Mouse (Mus musculus): ENCODE measurements at regions not wholly inside any gene's neighbourhood (a gene's known extent, or its start where the extent isn't known, plus 50 kb on each side); places are given as distances from the start of the nearest gene placed in this dataset.
A peak's percentile ranks its signal among the peaks of the same experiment; 100 is the strongest.

DNA sequence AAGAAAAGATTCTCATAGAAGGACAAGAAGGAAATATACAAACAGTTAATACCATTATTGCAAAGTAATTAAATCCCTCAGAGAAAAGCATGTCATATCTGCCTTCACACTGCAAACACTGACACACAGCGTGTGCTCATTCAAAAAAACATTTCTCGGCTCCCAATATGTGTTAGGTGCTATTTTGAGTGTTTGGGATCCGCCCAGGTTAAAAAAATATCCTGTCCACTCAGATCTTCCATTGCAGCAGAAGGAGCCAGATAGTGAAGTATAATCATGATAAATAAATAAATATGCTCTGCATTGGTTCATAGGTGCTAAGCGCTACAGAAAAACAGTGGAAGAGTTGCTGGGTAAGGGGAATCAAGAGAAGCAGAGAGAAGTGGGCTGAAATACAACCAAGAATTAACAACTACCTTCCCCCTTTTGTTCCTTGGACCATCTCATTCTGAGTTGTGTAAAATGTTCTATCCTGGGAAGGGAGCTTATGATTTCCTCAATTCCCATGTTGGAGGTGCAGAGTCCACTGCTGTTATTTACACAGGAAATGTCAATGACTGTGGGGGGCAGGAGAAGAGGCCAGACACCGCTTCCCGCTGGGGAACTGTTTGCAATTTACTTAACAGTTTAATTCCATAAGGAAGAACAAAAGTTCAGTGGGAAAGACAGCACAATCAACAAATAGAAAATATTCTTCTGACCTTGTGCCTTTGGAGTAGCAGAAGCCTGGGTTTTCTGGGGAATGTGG, 139.9 kb downstream of the Tle1 start:
- DNase-seq, result no peak

DNA sequence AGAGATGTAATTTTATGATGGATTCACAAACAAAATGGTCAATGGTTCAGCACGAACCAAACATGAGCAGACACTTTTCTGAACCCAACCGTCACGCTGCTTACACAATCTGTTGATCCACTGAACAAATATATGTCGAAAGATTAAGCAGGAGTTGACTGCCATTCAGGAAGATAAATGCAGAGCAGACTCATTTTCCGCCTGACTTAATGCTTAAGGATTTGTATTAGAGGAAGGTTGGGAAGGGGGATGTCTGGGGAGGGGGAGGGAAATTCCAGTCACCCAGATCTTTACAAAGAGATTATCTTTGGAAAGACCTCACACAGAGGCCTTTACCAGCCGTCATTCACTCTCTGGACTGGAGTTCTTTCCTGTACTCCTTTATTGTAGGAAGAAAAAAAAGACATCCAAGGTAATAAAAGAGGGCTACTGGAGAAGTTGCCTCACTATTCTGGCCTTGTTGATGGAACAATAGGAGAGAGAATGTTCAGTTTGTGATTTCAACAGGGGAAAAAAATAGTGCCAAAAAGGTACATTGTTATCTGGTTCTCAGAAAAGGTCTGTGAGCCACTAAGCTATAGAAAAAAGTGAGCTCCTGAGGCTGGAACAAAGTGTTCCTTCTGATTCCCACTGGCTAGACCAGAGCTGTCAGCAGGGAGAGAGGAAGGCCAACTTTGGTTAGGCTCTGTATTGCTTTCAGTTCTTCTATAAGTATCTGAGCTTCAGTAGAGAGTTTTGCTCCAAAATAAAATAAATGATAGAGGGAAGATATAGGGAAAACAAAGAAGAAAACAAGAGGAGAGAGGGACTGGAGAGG, 150.9 kb downstream of the Tle1 start:
- DNase-seq, result no peak

DNA sequence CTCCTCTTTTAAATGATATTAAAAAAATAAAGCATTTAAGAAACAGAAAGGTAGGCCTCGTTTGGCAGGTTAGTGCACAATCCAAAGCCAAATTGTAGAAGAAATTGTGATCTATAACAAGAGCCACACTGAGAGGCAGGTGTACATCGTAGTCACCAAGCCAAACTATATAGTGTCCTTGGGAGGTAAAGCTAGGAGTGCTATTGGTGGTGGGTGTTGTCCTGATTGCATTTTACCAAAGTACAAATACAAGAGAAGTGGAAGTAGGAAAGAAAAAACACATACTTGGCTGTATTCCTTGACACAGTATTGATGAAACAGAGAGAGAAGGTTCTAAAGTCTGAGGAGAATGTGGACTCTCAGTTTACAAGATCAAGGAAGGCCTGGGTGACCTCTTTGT, 178.6 kb downstream of the Tle1 start:
- DNase-seq, result no peak

GRCm38 (mm10) chr4:72014221-72014850, 186.4 kb downstream of the Tle1 start:
- no peak for DNase-seq

DNA sequence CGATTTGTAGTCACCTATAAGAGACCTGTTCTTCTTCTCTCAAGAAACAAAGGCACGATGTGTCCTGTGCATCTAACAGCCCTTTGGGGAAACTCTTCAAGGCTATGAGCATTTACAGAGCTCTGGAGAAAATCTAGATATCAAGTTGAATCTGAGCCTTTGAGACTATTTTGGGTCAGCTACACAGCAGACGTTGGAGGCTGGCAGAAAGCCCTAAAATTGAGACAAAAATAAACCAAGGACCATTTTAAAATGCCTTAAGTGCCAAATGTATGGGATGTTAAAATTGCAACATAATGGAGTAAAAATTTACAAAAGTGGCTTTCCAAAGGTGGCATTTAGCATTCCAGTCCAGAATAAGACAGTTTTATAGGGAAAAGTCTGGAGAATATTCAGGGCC, 187.1 kb downstream of the Tle1 start:
- no peak for DNase-seq

DNA sequence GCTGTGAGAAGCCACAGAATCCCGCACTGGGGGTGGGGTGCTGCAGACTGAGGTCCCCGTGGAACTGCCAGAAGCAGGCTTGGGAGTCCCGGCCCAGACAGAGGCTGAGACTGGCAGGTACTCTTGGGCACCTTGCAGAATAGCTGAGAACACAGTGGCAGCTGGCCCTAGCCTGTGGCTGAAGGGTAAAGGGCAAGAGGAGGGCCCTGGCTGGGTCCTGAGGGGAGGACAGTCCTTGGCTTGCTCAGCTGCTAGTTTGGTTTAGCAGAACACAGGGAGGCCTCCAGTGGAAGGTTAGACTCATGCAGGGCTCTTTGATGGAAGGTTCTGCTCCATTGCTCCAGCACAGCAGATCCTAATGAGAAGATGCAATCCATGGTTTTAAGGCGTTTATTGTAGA, 190.4 kb downstream of the Tle1 start:
- DNase-seq, result no peak

- no peak for DNase-seq
These were observed 194.8 kb downstream of the Tle1 start for GRCm38 (mm10) chr4:72005926-72006325.

- DNase-seq, result no peak
These were observed 199.4 kb downstream of the Tle1 start for GRCm38 (mm10) chr4:72001221-72001875.

DNA sequence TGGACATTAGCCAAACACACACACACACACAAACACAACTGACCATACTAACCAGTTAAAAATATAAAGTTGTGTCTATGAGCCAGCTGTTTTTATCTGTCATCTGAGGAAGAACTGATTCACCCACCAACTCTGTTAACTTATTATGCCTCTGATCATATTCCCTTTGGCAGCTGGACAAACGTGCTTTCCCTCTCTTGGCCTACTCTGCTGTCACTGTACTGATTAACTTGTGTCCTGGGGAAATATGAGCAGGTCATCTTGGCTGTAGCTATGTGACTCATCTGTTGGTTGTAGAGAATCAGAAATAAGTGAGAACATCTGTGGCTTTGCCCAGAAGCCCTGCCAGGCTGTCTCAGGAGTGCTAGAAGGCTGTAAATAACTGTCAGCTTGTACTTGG, 210.9 kb upstream of the Gm11232 start:
- DNase-seq, result no peak

DNA sequence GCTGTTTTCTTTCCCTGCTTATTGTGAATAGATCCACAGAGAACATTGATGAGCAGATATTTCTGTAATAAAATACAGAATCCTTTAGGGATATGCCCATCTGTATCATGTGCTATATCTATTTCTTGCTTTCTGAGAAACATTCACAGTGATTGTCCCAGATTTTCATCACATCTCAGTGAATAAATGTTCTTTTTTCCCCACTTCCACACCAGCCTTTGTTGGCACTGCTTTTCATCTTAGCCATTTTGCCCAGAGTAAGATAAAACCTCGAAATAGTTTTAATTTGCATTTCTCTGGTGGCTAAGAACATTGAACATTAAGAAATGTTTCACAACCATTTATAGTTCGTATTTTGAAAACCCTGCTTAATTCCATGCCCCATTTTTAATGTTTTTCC, 195.7 kb upstream of the Gm11232 start:
- no peak for DNase-seq

GRCm38 (mm10) chr4:71933240-71933986, 175.6 kb upstream of the Gm11232 start:
- no peak for DNase-seq

- DNase-seq, result no peak
These were observed 175.1 kb upstream of the Gm11232 start for GRCm38 (mm10) chr4:71932818-71933217.

DNA sequence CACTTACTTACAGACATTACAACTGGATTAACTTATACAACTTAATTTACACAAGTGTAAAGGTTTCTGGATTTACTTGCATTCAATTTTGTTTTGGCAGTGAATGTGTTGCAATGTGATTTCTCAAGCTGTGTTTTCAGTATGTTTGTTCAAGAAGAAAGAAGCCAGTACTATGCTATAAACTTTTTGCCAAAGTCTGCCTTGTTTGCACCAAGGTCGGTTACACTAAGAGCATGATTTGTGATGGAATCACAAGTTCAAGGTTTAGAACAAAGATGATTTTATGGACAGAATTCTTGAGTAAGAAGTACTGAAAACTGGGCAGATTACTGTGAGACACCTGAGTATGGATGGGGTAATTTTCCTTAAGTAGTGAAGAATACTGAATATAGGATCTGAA, 153.8 kb upstream of the Gm11232 start:
- no peak for DNase-seq

GRCm38 (mm10) chr4:71875651-71876050, 117.9 kb upstream of the Gm11232 start:
- DNase-seq, result no peak

DNA sequence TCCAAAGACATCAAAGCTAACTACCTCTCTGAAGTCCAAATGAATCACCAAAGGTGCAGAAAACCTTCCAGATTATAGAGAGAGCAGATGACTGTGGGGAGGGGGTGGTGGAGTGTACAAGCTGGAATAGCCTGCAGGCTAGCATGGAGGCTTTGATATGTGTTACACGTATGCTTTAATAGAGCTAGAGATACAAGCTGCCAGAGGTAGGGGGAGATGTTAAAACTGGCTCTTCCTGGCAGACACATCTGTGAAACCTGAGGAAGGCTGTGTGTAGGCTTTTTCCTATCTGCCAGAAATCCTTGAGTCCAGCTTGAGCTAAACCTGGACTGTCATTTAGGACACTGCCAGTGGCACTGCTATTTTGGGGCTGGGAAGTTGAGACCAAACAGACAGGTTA, 109.2 kb upstream of the Gm11232 start:
- no peak for DNase-seq

GRCm38 (mm10) chr4:71841833-71842232, 84.1 kb upstream of the Gm11232 start:
- no peak for DNase-seq

GRCm38 (mm10) chr4:71840774-71841146, 83.0 kb upstream of the Gm11232 start:
- DNase-seq, result no peak

- no peak for DNase-seq
These were observed 82.3 kb upstream of the Gm11232 start for GRCm38 (mm10) chr4:71839803-71840773.

- DNase-seq, result peak; percentile 1
These were observed 81.5 kb upstream of the Gm11232 start for GRCm38 (mm10) chr4:71839134-71839802.

- no peak for DNase-seq
These were observed 78.0 kb upstream of the Gm11232 start for GRCm38 (mm10) chr4:71835737-71836136.

GRCm38 (mm10) chr4:71811444-71811843, 53.7 kb upstream of the Gm11232 start:
- DNase-seq, result no peak

All from cerebellum, adult 9-11 months (tissue).